Mouse (Mus musculus): ENCODE measurements around the gene Ccdc106. TPM values are rescaled to one million over a fixed set of nuclear protein-coding genes. Genes with fewer than 3 reads are reported as not detected.
"Not testable (repeated sequence)": the region's sequence is repeated elsewhere in the genome, so short reads cannot be mapped to it uniquely, and the experiment has no call there.

Gene Ccdc106
- polyA plus RNA-seq, 1 experiment from 2014 or later: 9.0 TPM

DNA sequence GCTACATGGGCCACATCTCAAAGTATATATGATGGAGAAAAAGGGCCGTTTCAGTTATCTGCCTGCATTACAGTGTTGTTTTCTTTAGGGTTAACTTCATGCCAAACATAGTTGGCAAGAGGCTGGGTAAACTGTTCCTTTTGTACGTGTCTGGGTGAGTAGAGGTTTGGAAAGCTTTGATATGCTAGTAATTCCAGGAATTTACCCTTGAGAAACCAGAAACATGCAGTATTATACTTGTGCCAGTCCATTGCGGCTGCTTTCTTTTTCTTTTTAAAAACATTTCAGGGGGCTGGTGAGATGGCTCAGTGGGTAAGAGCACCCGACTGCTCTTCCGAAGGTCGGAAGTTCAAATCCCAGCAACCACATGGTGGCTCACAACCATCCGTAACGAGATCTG lies 23.4 kb upstream of the Ccdc106 start:
- WGBS: 73% methylated on average over 8 of the region's 8 CpGs
- Histone ChIP-seq H3K4me1 (peaks cover 31% of the 10 kb centered on the region), H3K4me3 (peak overlapping the region; percentile 70), H3K36me3 (peaks cover 27% of the 10 kb centered on the region), H3K27ac (no peak overlapping the region; the same call in 1 of the 2 replicates), H3K9me3 (replicated peaks) (peaks cover 5% of the 10 kb centered on the region; the same call in 1 of the 2 replicates), H3K27me3 (ENCODE audit: low read depth, poor library complexity, severe bottlenecking) (peaks cover 36% of the 10 kb centered on the region)
- no peak for DNase-seq (ENCODE audit: low spot score)

DNA sequence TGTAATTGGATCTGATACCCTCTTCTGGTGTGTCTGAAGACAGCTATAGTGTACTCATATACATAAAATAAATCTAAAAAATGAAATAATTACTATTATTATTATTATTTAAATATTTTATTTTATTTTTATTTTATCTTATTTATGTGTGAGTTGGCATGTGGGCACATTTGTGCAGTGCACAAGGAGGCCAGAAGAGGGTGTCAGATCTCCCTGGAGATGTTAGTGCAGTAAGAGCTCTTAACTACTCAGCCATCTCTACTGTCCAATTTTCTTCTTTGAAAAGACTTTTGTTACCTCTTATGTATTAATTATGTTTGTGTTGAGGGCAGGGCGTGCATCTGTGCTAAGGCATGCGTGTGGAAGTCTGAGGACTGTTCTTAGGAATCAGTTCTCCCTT lies 20.5 kb upstream of the Ccdc106 start:
- Histone ChIP-seq H3K27me3 (ENCODE audit: low read depth, poor library complexity, severe bottlenecking) (peaks cover 7% of the 10 kb centered on the region), H3K4me3 (no peak overlapping the region), H3K27ac (no peak overlapping the region), H3K9me3 (replicated peaks) (no peaks in the 10 kb centered on the region), H3K36me3 (no peaks in the 10 kb centered on the region), H3K4me1 (peaks cover 21% of the 10 kb centered on the region)
- DNase-seq (ENCODE audit: low spot score): no peak
- WGBS: 75% methylated on average over 2 of the region's 2 CpGs

DNA sequence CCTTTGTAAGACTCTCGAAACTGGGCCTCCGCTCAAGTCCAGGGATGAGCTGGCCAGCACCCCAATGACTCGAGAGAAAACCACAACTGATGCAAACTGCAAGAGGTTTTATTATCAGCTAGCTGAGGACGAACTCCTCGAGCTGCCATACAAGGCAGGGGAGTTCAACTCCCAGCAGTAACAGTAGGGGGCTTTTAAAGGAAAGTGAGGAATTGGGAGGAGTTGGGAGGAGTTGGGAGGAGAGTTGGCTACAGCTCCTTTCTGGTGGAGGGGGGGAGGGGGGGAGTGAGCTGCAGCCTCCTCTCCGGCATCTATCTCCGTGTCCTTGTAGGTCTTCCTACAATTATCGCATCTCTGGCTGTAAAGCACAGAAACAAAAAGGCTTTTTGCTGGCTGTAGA lies 17.5 kb upstream of the Ccdc106 start:
- H3K27me3 ChIP-seq (ENCODE audit: low read depth, poor library complexity, severe bottlenecking); DNase-seq (ENCODE audit: low spot score); H3K4me1 ChIP-seq; H3K9me3 ChIP-seq (replicated peaks); H3K27ac ChIP-seq; H3K4me3 ChIP-seq: not testable (repeated sequence)
- peaks cover 19% of the 10 kb centered on the region for H3K36me3 ChIP-seq
- WGBS: 75% methylated on average over 8 of the region's 8 CpGs

GRCm38 (mm10) chr7:5008229-5008628 lies 12.1 kb upstream of the Ccdc106 start:
- peaks cover 73% of the 10 kb centered on the region for H3K36me3 ChIP-seq
- no peak overlapping the region for H3K27ac ChIP-seq
- no peaks in the 10 kb centered on the region for H3K9me3 ChIP-seq (replicated peaks)
- no peaks in the 10 kb centered on the region for H3K27me3 ChIP-seq (ENCODE audit: low read depth, poor library complexity, severe bottlenecking)
- no peak for DNase-seq (ENCODE audit: low spot score)
- H3K4me1 ChIP-seq: 0 out of 2 replicates have a peak, but pooled peaks cover 9% of the 10 kb centered on the region
- WGBS: 95% methylated on average over 26 of the region's 26 CpGs
- 0 out of 2 replicates have a peak overlapping the region, but pooled peaks have one; percentile 4 for H3K4me3 ChIP-seq

GRCm38 (mm10) chr7:5012681-5013513 lies 7.5 kb upstream of the Ccdc106 start:
- 92% methylated on average over 27 of the region's 27 CpGs for WGBS
- no peak overlapping the region for H3K27ac ChIP-seq

GRCm38 (mm10) chr7:5014251-5015117 lies 5.9 kb upstream of the Ccdc106 start, which contains the start of the genes Zfp524 and Fiz1:
TSS of gene Zfp524 (plus strand) at chr7:5014415.
TSS of gene Fiz1 (minus strand) at chr7:5014697.
- Histone ChIP-seq H3K4me1 (peaks cover 16% of the 10 kb centered on the region; the same call in 1 of the 2 replicates), H3K9me3 (replicated peaks) (no peaks in the 10 kb centered on the region), H3K27ac (peak within 1 kb of the TSS; percentile 98), H3K27me3 (ENCODE audit: low read depth, poor library complexity, severe bottlenecking) (no peaks in the 10 kb centered on the region), H3K4me3 (peak within 1 kb of the TSS; percentile 69), H3K36me3 (peaks cover 54% of the 10 kb centered on the region)
- WGBS: under 1% methylated on average over 42 of the region's 42 CpGs
- peak; percentile 97 for DNase-seq (ENCODE audit: low spot score)

More at GRCm38 (mm10) chr7:5012681-5013513, 7.5 kb upstream of the Ccdc106 start:
- no peak for DNase-seq (ENCODE audit: low spot score)
- H3K9me3 ChIP-seq (replicated peaks): no peaks in the 10 kb centered on the region
- no peaks in the 10 kb centered on the region for H3K27me3 ChIP-seq (ENCODE audit: low read depth, poor library complexity, severe bottlenecking)
- H3K4me3 ChIP-seq: peak overlapping the region; percentile 69
- peaks cover 16% of the 10 kb centered on the region; the same call in 1 of the 2 replicates for H3K4me1 ChIP-seq
- H3K36me3 ChIP-seq: peaks cover 65% of the 10 kb centered on the region

DNA sequence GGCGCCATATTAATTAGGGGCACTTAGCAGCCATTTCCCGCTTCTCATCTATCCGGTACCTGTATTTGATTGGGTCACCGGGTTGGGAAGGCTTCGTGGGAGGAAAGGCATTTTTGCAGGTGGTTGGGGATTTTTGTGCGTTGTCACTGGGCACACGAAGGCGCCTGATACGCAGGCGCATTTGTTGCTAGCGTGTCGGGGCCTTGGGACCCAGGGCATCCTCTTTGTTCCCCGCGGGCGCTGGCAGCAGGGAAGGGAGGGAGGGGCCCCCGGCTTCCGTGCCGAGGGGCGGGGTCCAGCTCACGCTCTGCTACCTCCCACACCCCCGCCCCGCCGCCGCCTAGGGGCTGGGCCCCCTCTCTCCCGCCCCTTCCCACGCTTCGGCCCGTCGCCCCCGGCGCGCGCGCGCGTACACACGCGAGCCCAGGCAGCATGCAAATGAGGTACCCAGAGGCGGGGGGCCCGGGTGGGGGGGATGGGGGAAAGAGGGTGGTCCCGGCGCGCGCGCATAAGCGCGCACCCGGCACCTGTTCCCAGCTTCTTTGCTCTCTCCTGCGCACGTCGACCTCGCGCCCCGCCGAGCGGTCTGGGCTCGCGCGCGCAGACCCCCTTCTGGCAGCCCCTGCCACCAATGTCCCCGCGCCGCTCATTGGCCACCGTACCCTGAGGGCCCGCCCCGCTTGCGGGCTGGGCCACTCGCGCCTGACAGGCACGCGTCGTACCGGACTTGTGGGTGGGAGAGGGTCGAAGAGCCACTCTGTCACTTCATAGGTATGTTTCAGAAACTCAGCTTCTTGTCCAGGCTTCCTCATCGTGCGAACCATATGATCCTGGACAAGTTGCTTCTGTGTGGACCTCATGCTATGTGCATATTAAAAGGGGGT lies 5.0 kb upstream of the Ccdc106 start, which contains the start of gene Gm44973:
Gene Gm44973, plus strand, starts transcription at position 379 of the 884 bp plus-strand sequence.
- no peaks in the 10 kb centered on the region for H3K9me3 ChIP-seq (replicated peaks)
- H3K36me3 ChIP-seq: peaks cover 45% of the 10 kb centered on the region
- peak; percentile 99 for DNase-seq (ENCODE audit: low spot score)
- H3K4me3 ChIP-seq: peak within 1 kb of the TSS; percentile 69
- no peaks in the 10 kb centered on the region for H3K27me3 ChIP-seq (ENCODE audit: low read depth, poor library complexity, severe bottlenecking)
- under 1% methylated on average over 63 of the region's 76 CpGs for WGBS
- H3K4me1 ChIP-seq: peaks cover 16% of the 10 kb centered on the region; the same call in 1 of the 2 replicates
- peak within 1 kb of the TSS; percentile 98 for H3K27ac ChIP-seq

GRCm38 (mm10) chr7:5016057-5016456 lies 4.3 kb upstream of the Ccdc106 start:
- peak overlapping the region; percentile 69 for H3K4me3 ChIP-seq
- H3K27ac ChIP-seq: peak overlapping the region; percentile 98
- H3K36me3 ChIP-seq: peaks cover 38% of the 10 kb centered on the region
- 69% methylated on average over 3 of the region's 3 CpGs for WGBS
- no peaks in the 10 kb centered on the region for H3K9me3 ChIP-seq (replicated peaks)
- peaks cover 18% of the 10 kb centered on the region for H3K4me1 ChIP-seq
- DNase-seq (ENCODE audit: low spot score): no peak
- no peaks in the 10 kb centered on the region for H3K27me3 ChIP-seq (ENCODE audit: low read depth, poor library complexity, severe bottlenecking)

GRCm38 (mm10) chr7:5016920-5017319 lies 3.4 kb upstream of the Ccdc106 start:
- Histone ChIP-seq H3K27me3 (ENCODE audit: low read depth, poor library complexity, severe bottlenecking) (no peaks in the 10 kb centered on the region), H3K27ac (no peak overlapping the region)
- WGBS: 96% methylated on average over 2 of the region's 2 CpGs

DNA sequence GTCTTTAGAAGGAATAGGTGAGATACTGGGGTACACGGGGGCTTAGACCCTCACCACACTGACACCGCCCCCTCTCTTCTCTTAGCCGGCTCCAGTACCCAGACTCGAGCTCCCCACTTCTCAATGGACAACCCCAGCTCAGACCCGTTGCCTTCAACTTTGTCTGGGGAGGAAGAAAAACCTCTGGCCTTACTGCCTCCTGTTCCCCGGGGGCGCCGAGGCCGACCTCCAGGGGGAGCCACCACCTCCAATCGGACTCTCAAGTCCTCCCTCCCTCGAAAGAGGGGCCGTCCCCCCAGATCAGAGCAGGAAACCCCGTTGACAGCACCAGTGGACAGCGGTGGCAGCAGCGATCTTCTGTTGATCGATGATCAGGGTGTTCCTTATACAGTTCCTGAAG lies 3.0 kb upstream of the Ccdc106 start:
- Histone ChIP-seq H3K4me3 (no peak overlapping the region), H3K27me3 (ENCODE audit: low read depth, poor library complexity, severe bottlenecking) (no peaks in the 10 kb centered on the region), H3K9me3 (replicated peaks) (no peaks in the 10 kb centered on the region), H3K27ac (no peak overlapping the region), H3K4me1 (peaks cover 28% of the 10 kb centered on the region), H3K36me3 (peaks cover 35% of the 10 kb centered on the region)
- WGBS: 91% methylated on average over 16 of the region's 16 CpGs
- no peak for DNase-seq (ENCODE audit: low spot score)

More at GRCm38 (mm10) chr7:5016920-5017319, 3.4 kb upstream of the Ccdc106 start:
- Histone ChIP-seq H3K36me3 (peaks cover 35% of the 10 kb centered on the region), H3K4me3 (no peak overlapping the region), H3K9me3 (replicated peaks) (no peaks in the 10 kb centered on the region), H3K4me1 (peaks cover 26% of the 10 kb centered on the region)
- DNase-seq (ENCODE audit: low spot score): no peak

- Histone ChIP-seq H3K36me3 (peaks cover 35% of the 10 kb centered on the region), H3K9me3 (replicated peaks) (no peaks in the 10 kb centered on the region), H3K4me1 (peaks cover 28% of the 10 kb centered on the region), H3K27ac (no peak overlapping the region), H3K4me3 (no peak overlapping the region; the same call in 1 of the 2 replicates), H3K27me3 (ENCODE audit: low read depth, poor library complexity, severe bottlenecking) (no peaks in the 10 kb centered on the region)
- DNase-seq (ENCODE audit: low spot score): no peak
- 96% methylated on average over 21 of the region's 21 CpGs for WGBS
Observed at GRCm38 (mm10) chr7:5017931-5018330, 2.4 kb upstream of the Ccdc106 start.

GRCm38 (mm10) chr7:5019576-5019975 lies 777 bp upstream of the Ccdc106 start:
- H3K36me3 ChIP-seq: peaks cover 49% of the 10 kb centered on the region
- not testable (repeated sequence) for H3K9me3 ChIP-seq (replicated peaks); H3K27me3 ChIP-seq (ENCODE audit: low read depth, poor library complexity, severe bottlenecking); DNase-seq (ENCODE audit: low spot score)
- peaks cover 24% of the 10 kb centered on the region for H3K4me1 ChIP-seq
- WGBS: 26% methylated on average over 8 of the region's 8 CpGs
- H3K27ac ChIP-seq: peak overlapping the region; percentile 97
- H3K4me3 ChIP-seq: peak overlapping the region; percentile 84
